Mouse (Mus musculus) left cerebral cortex, postnatal 4 days (tissue): ENCODE measurements around the gene Olfr1263. TPM values are rescaled to one million over a fixed set of nuclear protein-coding genes. Genes with fewer than 3 reads are reported as not detected.

Source experiments
- DNase-seq: peaks from one replicate; pipeline ENCODE4 v3.0.0-alpha.2; 2022
- intact Hi-C: fragments of 180-260 bp; cut with DNase I; formaldehyde crosslinking; loops from one replicate; pipeline ENCODE4 v1.15.1; 2025
- total RNA-seq, 2 experiments: library from RNA; stranded (reverse); gene quantifications; 2 replicates each; pipeline ENCODE4 v1.2.3; 2021

Gene Olfr1263
- total RNA-seq = not detected

- DNase-seq = no peak
- intact Hi-C loops = no loop called here
Measured at GRCm38 (mm10) chr2:90011831-90012230, at the start of gene Olfr1263. TSS of gene Olfr1263 (plus strand) at chr2:90012131.

- intact Hi-C loops = no loop called here
- DNase-seq = no peak
Measured at GRCm38 (mm10) chr2:89974184-89974583, 37.7 kb upstream of the Olfr1263 start, which contains the start of gene Olfr1260. TSS of gene Olfr1260 (plus strand) at chr2:89974340.

GRCm38 (mm10) chr2:89977709-89978108, 34.2 kb upstream of the Olfr1263 start:
- DNase-seq = no peak
- intact Hi-C loops = no loop called here

- no peak for DNase-seq
- intact Hi-C loops = no loop called here
Measured at GRCm38 (mm10) chr2:89990921-89991320, 21.0 kb upstream of the Olfr1263 start, which contains the start of gene Olfr1261. TSS of gene Olfr1261 (plus strand) at chr2:89991221.

- DNase-seq = no peak
- intact Hi-C loops = no loop called here
Measured at GRCm38 (mm10) chr2:89999845-90000244, 12.1 kb upstream of the Olfr1263 start, which contains the start of gene Olfr1262. TSS of gene Olfr1262 (plus strand) at chr2:90000145.

GRCm38 (mm10) chr2:90025477-90025876, 13.5 kb downstream of the Olfr1263 start, which contains the start of gene Olfr1264:
TSS of gene Olfr1264 (minus strand) at chr2:90025577.
- no peak for DNase-seq
- intact Hi-C loops = no loop called here

- intact Hi-C loops = no loop called here
- no peak for DNase-seq
Measured at GRCm38 (mm10) chr2:90035037-90035436, 23.1 kb downstream of the Olfr1263 start, which contains the start of gene Olfr1265. TSS of gene Olfr1265 (plus strand) at chr2:90035337.

GRCm38 (mm10) chr2:90063494-90063893, 51.6 kb downstream of the Olfr1263 start, which contains the start of gene Olfr140:
TSS of gene Olfr140 (minus strand) at chr2:90063594.
- no peak for DNase-seq
- intact Hi-C loops = no loop called here

Other genes starting within 250 kb of the Olfr1263 start
- not detected for gene Olfr1254, start 218.5 kb upstream of the Olfr1263 start, total RNA-seq
- not detected for gene Olfr1255, start 200.1 kb upstream of the Olfr1263 start, total RNA-seq
- gene Olfr1256, start 170.6 kb upstream of the Olfr1263 start, total RNA-seq = not detected
- not detected for gene Olfr48, start 163.9 kb upstream of the Olfr1263 start, total RNA-seq
- gene Olfr1257, start 133.7 kb upstream of the Olfr1263 start, total RNA-seq = not detected
- not detected for gene Olfr1258, start 84.8 kb upstream of the Olfr1263 start, total RNA-seq
- gene Olfr1259, start 63.5 kb upstream of the Olfr1263 start, total RNA-seq = not detected
- not detected for gene Olfr1260, start 37.8 kb upstream of the Olfr1263 start, total RNA-seq
- gene Olfr1261, start 20.9 kb upstream of the Olfr1263 start, total RNA-seq = under 1 TPM in 1 of 2 experiments, not detected in 1; 0.12 TPM
- gene Olfr1262, start 12.0 kb upstream of the Olfr1263 start, total RNA-seq = not detected
- not detected for gene Olfr1264, start 13.4 kb downstream of the Olfr1263 start, total RNA-seq
- under 1 TPM in 1 of 2 experiments, not detected in 1; 0.06 TPM for gene Olfr1265, start 23.2 kb downstream of the Olfr1263 start, total RNA-seq
- not detected for gene Olfr140, start 51.5 kb downstream of the Olfr1263 start, total RNA-seq
- gene Olfr1269, start 109.3 kb downstream of the Olfr1263 start, total RNA-seq = not detected
- gene Olfr32, start 130.2 kb downstream of the Olfr1263 start, total RNA-seq = not detected
- not detected for gene Olfr1270, start 141.0 kb downstream of the Olfr1263 start, total RNA-seq
- gene Olfr1506, start 212.4 kb downstream of the Olfr1263 start, total RNA-seq = under 1 TPM in 1 of 2 experiments, not detected in 1; 0.32 TPM
- not detected for gene Olfr142, start 245.5 kb downstream of the Olfr1263 start, total RNA-seq